Mouse (Mus musculus) T-helper 17 cell (primary cell): ENCODE measurements around the gene Gm10644.

Source experiments
- in situ Hi-C, 2 experiments: fragments of 300-600 bp; cut with MboI, MseI; formaldehyde crosslinking; loops; 1 replicate in 1 of 2; 2 replicates in 1 of 2; pipeline ENCODE4 v1.15.1; 2025; ENCODE audit warnings: high pct_unique_total_duplicates in 2 of 2

Gm10644 gene

GRCm38 (mm10) chr8:83899363-83900252 lies 55.4 kb downstream of the Gm10644 start, which contains the start of gene Adgrl1:
Adgrl1 (plus strand) TSS chr8:83900105.
- in situ Hi-C loops = loop anchor here (5.0 kb wide), 3 partner anchors 103 to 167 kb away; partner anchors contain the start of gene 1700067K01Rik (in 1 of the 2)

GRCm38 (mm10) chr8:83898985-83899362 lies 56.0 kb downstream of the Gm10644 start:
- in situ Hi-C loops = loop anchor here (5.0 kb wide), 3 partner anchors 103 to 167 kb away; partner anchors contain the start of gene 1700067K01Rik (in 1 of the 2)

GRCm38 (mm10) chr8:83898456-83898855 lies 56.5 kb downstream of the Gm10644 start:
- in situ Hi-C loops = loop anchor here (5.0 kb wide), 3 partner anchors 104 to 166 kb away; partner anchors contain the start of gene 1700067K01Rik (in 1 of the 2)

GRCm38 (mm10) chr8:83897211-83897610 lies 57.8 kb downstream of the Gm10644 start:
- in situ Hi-C loops = loop anchor here (5.0 kb wide), 3 partner anchors 105 to 165 kb away; partner anchors contain the start of gene 1700067K01Rik (in 1 of the 2)

- in situ Hi-C loops = loop anchor here (5.0 kb wide), 3 partner anchors 106 to 164 kb away; partner anchors contain the start of gene 1700067K01Rik (in 1 of the 2)
Measured at GRCm38 (mm10) chr8:83896461-83896860, 58.5 kb downstream of the Gm10644 start.

- in situ Hi-C loops = loop anchor here (5.0 kb wide), 3 partner anchors 106 to 164 kb away; partner anchors contain the start of gene 1700067K01Rik (in 1 of the 2)
Measured at GRCm38 (mm10) chr8:83895894-83896293, 59.1 kb downstream of the Gm10644 start.

- in situ Hi-C loops = loop anchor here in 1 of 2 experiments (5.0 kb wide), 1 partner anchor 112 kb away; no protein-coding TSS in a partner anchor
Measured at GRCm38 (mm10) chr8:83893915-83894314, 61.1 kb downstream of the Gm10644 start.

GRCm38 (mm10) chr8:83892061-83892460 lies 62.9 kb downstream of the Gm10644 start:
- in situ Hi-C loops = loop anchor here in 1 of 2 experiments (5.0 kb wide), 1 partner anchor 110 kb away; no protein-coding TSS in a partner anchor

GRCm38 (mm10) chr8:83888409-83888808 lies 66.6 kb downstream of the Gm10644 start:
- in situ Hi-C loops = no loop called here
